Mouse (Mus musculus): Measurements from ENCODE around the gene Meiob. TPM values are rescaled to one million over a fixed set of nuclear protein-coding genes. Genes with fewer than 3 reads are reported as not detected.

The Meiob gene
- total and polyA plus RNA-seq, 2 experiments from 2014 or later = not detected

DNA sequence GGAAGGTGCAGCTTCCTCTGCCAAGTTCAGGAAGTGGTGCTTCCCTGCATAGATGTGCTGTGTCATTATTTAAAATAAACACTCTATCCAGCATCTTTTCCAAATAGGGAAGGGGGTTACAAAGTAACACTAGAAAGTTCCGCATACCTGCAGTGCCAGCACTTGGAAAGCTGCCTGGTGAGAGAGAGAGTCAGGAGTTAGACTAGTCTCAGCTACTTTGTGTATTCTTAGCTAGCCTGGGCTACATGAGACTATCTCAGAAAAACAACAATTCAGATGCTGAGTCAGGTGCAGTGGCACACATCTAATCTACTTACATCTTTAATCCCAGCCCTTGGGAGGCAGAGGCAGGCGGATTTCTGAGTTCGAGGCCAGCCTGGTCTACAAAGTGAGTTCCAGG, 57.7 kb downstream of the Meiob start:
- Histone ChIP-seq H3K9me3 (ENCODE audit: low read length) (no peaks in the 10 kb centered on the region), H3K4me3 (ENCODE audit: low read length) (no peak overlapping the region), H3K4me1 (ENCODE audit: insufficient read depth, low read length) (no peaks in the 10 kb centered on the region), H3K27me3 (ENCODE audit: insufficient read depth, low read length) (no peaks in the 10 kb centered on the region), H3K9ac (replicated peaks; ENCODE audit: low read length) (no peak overlapping the region), H3K36me3 (ENCODE audit: insufficient read depth, low read length) (peaks cover 47% of the 10 kb centered on the region), H3K27ac (no peak overlapping the region), H3K4me2 (ENCODE audit: low read depth, low read length) (no peak overlapping the region)
- TF ChIP-seq CTCF (IDR thresholded peaks at IDR 0.05; ENCODE audit: low read depth) = no peak
- DNase-seq (ENCODE audit: low spot score) = no peak
- 98% methylated on average over 3 of the region's 3 CpGs for WGBS
- no peak for ATAC-seq

- ATAC-seq (no peak), DNase-seq (ENCODE audit: low spot score) (no peak)
- no peak for TF ChIP-seq CTCF (IDR thresholded peaks at IDR 0.05; ENCODE audit: low read depth)
- no peak within 1 kb of the TSS for H3K27ac ChIP-seq
- no peaks in the 10 kb centered on the region for H3K9me3 ChIP-seq (ENCODE audit: low read length)
- H3K4me3 ChIP-seq (ENCODE audit: low read length) = no peak within 1 kb of the TSS
- H3K36me3 ChIP-seq (ENCODE audit: insufficient read depth, low read length) = peaks cover 40% of the 10 kb centered on the region
- H3K9ac ChIP-seq (replicated peaks; ENCODE audit: low read length) = no peak within 1 kb of the TSS
- H3K27me3 ChIP-seq (ENCODE audit: insufficient read depth, low read length) = no peaks in the 10 kb centered on the region
- H3K4me1 ChIP-seq (ENCODE audit: insufficient read depth, low read length) = no peaks in the 10 kb centered on the region
- 91% methylated on average over 8 of the region's 8 CpGs for WGBS
- no peak within 1 kb of the TSS for H3K4me2 ChIP-seq (ENCODE audit: low read depth, low read length)
These were observed 61.7 kb downstream of the Meiob start, which contains the start of gene Igfals for GRCm38 (mm10) chr17:24865776-24866175. TSS of gene Igfals (plus strand) at chr17:24865997.

GRCm38 (mm10) chr17:24867914-24868313, 63.8 kb downstream of the Meiob start:
- Histone ChIP-seq H3K4me2 (ENCODE audit: low read depth, low read length) (no peak overlapping the region), H3K27me3 (ENCODE audit: insufficient read depth, low read length) (no peaks in the 10 kb centered on the region), H3K27ac (no peak overlapping the region), H3K9me3 (ENCODE audit: low read length) (no peaks in the 10 kb centered on the region), H3K4me3 (ENCODE audit: low read length) (no peak overlapping the region), H3K36me3 (ENCODE audit: insufficient read depth, low read length) (peaks cover 25% of the 10 kb centered on the region), H3K9ac (replicated peaks; ENCODE audit: low read length) (no peak overlapping the region), H3K4me1 (ENCODE audit: insufficient read depth, low read length) (no peaks in the 10 kb centered on the region)
- DNase-seq (ENCODE audit: low spot score) (no peak), ATAC-seq (no peak)
- WGBS = 92% methylated on average over 10 of the region's 10 CpGs
- no peak for TF ChIP-seq CTCF (IDR thresholded peaks at IDR 0.05; ENCODE audit: low read depth)

DNA sequence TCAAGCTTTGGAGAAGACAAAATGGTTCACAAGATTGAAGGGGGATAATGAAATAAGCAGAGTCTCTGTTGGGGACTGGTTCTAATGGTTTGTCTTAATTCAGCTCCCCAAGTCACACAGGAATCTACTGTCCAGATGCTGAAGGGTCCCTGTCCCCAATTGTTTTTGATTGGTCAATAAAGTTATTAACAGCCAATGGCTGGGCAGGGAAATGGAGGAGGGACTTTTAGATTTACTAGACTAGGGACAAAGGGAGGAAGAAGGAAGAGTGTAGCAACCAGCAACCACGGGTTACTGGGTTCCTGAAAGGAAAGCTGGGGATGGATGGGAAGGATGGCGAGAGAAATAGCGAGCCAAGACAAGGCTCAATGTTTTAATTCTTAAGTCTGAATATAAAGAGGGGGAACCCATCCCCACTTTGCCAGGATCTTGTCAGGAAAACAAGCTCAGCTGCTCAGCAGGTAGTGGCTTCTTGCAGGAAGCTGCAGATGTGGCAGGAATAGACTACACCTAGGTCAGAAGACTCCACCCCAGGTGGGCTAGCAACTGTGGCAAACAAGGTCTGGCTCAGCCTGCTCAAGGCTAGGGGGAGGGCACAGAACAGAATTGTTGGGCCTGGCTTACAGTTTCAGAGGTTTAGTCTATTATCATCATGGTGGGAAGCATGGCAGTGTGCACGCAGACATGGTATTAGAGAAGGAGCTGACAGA, 69.8 kb downstream of the Meiob start:
- 47% methylated on average over 4 of the region's 4 CpGs for WGBS
- H3K36me3 ChIP-seq (ENCODE audit: insufficient read depth, low read length) = no peaks in the 10 kb centered on the region
- no peaks in the 10 kb centered on the region for H3K27me3 ChIP-seq (ENCODE audit: insufficient read depth, low read length)
- H3K9me3 ChIP-seq (ENCODE audit: low read length) = no peaks in the 10 kb centered on the region
- H3K4me1 ChIP-seq (ENCODE audit: insufficient read depth, low read length) = no peaks in the 10 kb centered on the region
- H3K4me3 ChIP-seq (ENCODE audit: low read length) = no peak overlapping the region
- H3K27ac ChIP-seq = no peak overlapping the region
- TF ChIP-seq CTCF (IDR thresholded peaks at IDR 0.05; ENCODE audit: low read depth) = no peak
- H3K9ac ChIP-seq (replicated peaks; ENCODE audit: low read length) = no peak overlapping the region
- DNase-seq (ENCODE audit: low spot score) = no peak
- no peak for ATAC-seq
- no peak overlapping the region for H3K4me2 ChIP-seq (ENCODE audit: low read depth, low read length)

GRCm38 (mm10) chr17:24874405-24874745, 70.3 kb downstream of the Meiob start:
- TF ChIP-seq CTCF (IDR thresholded peaks at IDR 0.05; ENCODE audit: low read depth) = no peak
- no peaks in the 10 kb centered on the region for H3K27me3 ChIP-seq (ENCODE audit: insufficient read depth, low read length)
- DNase-seq (ENCODE audit: low spot score) = no peak
- H3K36me3 ChIP-seq (ENCODE audit: insufficient read depth, low read length) = no peaks in the 10 kb centered on the region
- ATAC-seq = no peak
- H3K9me3 ChIP-seq (ENCODE audit: low read length) = no peaks in the 10 kb centered on the region
- 29% methylated on average over 1 of the region's 1 CpGs for WGBS
- H3K4me1 ChIP-seq (ENCODE audit: insufficient read depth, low read length) = no peaks in the 10 kb centered on the region
- no peak overlapping the region for H3K4me2 ChIP-seq (ENCODE audit: low read depth, low read length)
- H3K4me3 ChIP-seq (ENCODE audit: low read length) = no peak overlapping the region
- H3K9ac ChIP-seq (replicated peaks; ENCODE audit: low read length) = no peak overlapping the region
- H3K27ac ChIP-seq = no peak overlapping the region

DNA sequence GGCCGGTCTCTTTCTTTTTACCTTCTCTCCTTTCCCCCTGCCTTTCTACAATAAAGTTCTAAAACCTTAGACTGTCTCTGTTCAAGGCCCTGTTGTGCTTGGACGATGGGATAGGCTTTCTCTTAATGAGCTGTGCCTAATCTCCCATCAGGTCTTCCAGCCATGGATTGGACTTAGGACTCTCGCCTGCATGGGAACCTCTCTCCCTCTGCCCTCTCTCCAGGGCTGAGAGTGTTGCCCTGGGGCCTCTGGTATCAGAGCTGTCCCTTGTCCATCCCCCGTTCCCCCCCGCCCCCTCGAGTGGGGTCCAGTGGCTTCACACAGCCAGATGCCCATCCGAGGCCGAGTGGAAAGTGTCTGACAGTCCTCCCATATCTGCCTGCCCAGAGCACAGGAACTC, 70.9 kb downstream of the Meiob start:
- 80% methylated on average over 8 of the region's 8 CpGs for WGBS
- ATAC-seq (no peak), DNase-seq (ENCODE audit: low spot score) (no peak)
- H3K27me3 ChIP-seq (ENCODE audit: insufficient read depth, low read length) = no peaks in the 10 kb centered on the region
- H3K9me3 ChIP-seq (ENCODE audit: low read length) = no peaks in the 10 kb centered on the region
- no peak for TF ChIP-seq CTCF (IDR thresholded peaks at IDR 0.05; ENCODE audit: low read depth)
- no peak overlapping the region for H3K9ac ChIP-seq (replicated peaks; ENCODE audit: low read length)
- no peak overlapping the region for H3K27ac ChIP-seq
- no peak overlapping the region for H3K4me3 ChIP-seq (ENCODE audit: low read length)
- H3K4me1 ChIP-seq (ENCODE audit: insufficient read depth, low read length) = no peaks in the 10 kb centered on the region
- H3K4me2 ChIP-seq (ENCODE audit: low read depth, low read length) = no peak overlapping the region
- H3K36me3 ChIP-seq (ENCODE audit: insufficient read depth, low read length) = no peaks in the 10 kb centered on the region

DNA sequence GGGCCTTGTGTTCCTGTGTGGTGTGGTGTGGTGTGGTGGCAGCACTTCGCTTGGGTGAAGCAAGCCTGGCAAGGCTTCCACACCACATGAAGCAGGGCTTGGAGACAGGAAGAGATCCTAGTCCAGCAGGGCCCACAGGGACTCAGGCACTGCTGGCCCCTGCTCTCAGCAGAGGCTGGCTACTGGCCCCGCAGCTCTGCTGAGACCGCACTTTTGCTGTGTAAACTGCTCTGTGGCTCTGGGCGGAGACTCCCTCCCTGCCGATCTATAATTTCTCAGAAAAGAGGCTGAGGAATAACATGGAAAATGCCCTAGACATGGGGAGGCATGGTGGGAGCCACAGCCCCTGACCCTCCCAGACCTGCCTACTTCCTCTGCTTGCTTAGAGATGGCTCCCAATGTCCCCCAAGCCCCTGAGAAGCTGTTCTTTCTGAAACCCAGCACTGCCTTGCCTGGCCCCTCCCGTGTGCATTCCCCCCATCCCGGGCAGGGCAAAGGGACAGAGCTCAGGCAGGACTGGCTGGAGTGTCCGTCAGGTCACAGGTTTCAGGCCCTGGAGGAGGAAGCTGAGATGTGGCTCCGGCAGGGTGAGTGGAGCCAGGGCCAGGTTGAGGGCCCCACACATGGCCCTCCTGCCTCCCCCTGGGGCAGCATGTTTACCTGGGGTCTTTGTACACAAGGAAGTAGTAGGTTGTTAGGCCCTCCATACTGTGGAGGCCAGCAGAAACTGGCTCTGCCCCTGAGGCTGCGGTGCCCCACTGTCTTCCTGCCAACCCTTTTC, 73.4 kb downstream of the Meiob start:
- no peak for DNase-seq (ENCODE audit: low spot score)
- Histone ChIP-seq H3K27me3 (ENCODE audit: insufficient read depth, low read length) (no peaks in the 10 kb centered on the region), H3K27ac (no peak overlapping the region), H3K4me3 (ENCODE audit: low read length) (no peak overlapping the region), H3K9ac (replicated peaks; ENCODE audit: low read length) (no peak overlapping the region), H3K36me3 (ENCODE audit: insufficient read depth, low read length) (no peaks in the 10 kb centered on the region), H3K9me3 (ENCODE audit: low read length) (no peaks in the 10 kb centered on the region), H3K4me2 (ENCODE audit: low read depth, low read length) (no peak overlapping the region), H3K4me1 (ENCODE audit: insufficient read depth, low read length) (no peaks in the 10 kb centered on the region)
- TF ChIP-seq CTCF (IDR thresholded peaks at IDR 0.05; ENCODE audit: low read depth) = no peak
- no peak for ATAC-seq
- 62% methylated on average over 10 of the region's 10 CpGs for WGBS

Data from hindbrain, postnatal 0 days (tissue).